Mouse (Mus musculus): ENCODE results near the gene Dag1.
"Not testable (repeated sequence)": the region's sequence is repeated elsewhere in the genome, so short reads cannot be mapped to it uniquely, and the experiment has no call there.

Dag1 gene

DNA sequence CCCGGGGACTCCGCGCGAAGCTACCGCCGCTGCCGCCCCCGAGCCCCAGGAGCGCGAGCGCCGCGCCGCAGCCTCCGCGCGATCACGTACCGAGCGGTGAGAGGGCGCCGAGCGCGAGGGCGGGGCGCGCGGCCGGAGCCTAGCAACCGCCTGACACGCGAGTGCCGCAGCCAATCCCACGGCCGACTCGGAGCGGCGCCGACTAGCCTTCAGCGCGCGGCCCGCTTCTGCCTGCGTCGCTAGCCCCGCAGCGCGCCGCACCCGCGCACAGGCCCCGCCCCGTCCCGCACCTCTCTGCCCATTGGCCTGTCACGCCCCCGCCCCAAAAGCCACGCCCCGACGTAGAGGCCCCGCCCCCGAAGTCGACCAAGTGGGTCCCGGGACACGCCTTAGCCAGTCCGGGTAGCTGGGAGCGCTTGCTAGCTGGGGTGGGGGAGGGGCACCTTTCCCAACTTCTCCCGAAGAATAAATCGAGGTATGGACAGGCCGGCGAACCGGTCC lies at the start of gene Dag1:
Gene Dag1 (minus strand): TSS at position 269 of the 501 bp plus-strand sequence.
- peak; percentile 99 for DNase-seq

DNA sequence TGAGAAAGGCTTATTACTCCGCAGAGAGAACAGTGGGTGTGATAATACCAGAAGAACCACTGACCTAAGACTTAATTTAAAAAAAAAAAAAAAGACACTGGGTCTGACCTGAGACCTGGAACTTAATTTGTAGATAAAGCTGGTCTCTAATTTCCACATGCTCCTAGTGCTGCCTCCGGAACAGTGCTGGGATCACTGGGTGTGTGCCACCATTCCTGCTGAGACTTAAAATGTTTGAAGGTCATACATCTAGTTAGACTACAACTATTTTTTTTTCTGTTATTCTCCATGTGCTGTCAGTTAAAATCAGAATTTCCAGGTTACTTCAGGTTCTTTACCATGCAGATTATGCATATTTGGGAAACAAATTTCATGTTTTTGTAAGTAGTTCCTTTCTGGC lies 44.4 kb upstream of the Dag1 start:
- DNase-seq = no peak

DNA sequence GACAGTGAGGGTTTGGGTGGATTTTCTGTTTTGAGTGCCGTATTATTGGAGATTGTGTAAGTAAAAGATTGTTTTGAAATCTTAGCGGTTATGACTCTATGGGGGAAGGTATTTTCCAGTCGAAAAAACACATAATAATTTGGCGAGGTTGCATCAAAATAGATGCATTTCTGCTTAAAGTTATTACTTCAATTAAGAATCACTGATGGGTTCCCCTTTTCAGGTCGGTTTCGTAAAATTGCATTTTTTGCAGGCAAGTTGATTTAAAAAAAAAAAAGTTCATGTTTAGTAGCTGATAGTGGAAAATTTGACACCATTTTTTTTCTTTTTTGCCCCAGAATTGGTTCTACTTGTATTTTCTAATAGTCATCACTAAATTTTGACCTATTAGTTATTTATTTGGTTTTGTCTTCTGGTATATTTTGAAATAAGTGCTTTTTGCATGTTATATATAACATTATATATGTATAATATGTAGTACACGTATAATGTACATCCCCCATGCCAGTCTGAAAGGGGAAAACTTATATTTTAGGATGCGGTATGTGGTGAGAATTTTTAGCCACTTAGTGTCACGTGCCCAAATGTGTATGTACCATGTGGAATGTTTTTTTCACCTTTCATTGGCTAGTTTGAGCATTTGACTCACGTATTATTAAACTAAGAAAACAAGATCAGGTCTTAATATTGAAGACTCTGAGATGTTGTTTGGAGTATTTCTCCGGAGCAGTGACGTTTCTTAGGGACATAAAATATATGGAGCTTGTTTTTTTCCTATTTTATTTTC lies 43.5 kb upstream of the Dag1 start:
- DNase-seq = no peak

DNA sequence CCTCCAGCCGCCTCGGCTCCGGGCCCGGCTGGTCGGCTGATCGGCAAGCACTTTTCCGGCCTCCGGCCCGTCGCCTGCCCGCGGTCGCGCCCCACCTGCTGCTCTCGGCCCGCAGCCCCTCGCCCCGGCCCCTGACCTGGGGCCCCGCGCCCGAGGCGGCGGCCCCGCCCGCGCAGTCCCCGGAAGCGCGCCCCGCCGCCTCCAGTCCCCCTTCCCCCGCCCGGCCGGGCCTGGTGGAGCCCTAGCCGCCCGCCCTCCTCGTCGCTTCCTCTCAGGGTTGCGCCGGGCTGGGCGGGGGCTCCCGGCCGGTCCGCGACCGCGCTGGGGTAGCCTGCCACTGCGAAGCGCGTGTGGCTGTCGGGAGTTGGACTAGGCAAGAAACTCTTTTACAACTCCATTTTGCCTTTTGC lies 42.8 kb upstream of the Dag1 start:
- peak; percentile 84 for DNase-seq

DNA sequence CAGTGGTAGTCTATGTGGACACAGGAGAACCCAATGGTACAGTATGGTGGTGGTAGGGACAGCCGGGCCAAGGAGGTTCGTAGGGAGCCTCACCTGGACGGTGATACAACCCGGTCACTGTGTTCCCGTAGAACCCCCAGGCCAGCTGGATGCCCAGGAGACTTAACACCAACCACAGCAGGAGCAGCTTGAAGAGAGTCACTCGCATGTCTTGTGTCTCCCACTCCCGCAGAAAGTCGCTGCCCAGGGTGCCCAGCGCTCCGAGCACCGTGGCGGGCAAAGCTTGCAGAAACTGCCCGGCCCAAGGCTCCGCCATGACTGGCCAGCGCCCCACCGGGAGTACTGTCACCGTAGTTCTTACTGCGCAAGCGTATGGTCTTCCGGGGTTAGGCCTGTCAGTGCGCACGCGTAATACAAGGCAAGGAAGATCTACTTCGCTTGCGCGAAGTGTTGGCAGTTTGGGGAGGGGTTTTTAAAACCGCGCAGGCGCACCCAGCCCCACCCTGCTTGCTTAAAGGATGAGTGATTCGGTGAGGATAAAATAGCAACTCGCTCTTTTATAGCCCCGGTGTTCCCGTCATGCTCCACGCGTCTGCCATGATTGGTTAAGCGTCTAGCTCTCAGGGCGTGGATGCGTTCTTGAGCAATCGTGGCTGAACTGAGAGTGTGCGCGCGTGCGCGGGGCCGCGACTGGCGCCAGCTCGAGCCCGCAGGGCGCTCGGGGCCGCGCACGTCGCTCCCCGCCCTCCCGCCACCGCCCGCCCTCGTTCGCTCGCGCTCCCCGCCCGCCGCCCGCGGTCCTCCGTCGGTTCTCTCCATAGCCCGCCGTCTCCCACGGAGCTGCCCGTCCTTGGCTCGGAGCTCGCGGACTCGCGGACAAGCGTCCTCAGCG lies 42.1 kb upstream of the Dag1 start, which contains the start of the genes Rhoa and Tcta:
Gene Rhoa (plus strand): TSS at position 501 of the 892 bp plus-strand sequence.
Gene Tcta (minus strand): TSS at position 532 of the 892 bp plus-strand sequence.
- DNase-seq = peak; percentile 98

DNA sequence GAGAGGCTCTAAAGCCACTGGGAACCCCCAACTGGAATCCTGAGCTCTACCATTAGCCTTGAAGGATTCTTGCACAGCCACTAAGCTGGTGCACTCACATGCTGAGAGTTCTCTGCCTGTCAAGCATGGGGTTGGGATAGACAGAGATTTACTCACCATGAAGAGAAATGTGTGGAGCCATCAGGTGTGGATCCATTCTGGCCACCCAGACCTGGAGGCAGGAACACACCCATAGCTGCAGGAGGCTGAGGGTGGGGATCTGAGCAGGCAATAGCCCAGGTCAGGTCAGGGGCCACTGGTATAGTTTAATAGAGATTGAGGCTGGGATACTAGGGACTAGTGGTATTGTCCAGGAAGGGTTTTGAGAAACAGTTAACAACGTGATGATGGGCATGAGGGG lies 41.4 kb upstream of the Dag1 start:
- DNase-seq = no peak

DNA sequence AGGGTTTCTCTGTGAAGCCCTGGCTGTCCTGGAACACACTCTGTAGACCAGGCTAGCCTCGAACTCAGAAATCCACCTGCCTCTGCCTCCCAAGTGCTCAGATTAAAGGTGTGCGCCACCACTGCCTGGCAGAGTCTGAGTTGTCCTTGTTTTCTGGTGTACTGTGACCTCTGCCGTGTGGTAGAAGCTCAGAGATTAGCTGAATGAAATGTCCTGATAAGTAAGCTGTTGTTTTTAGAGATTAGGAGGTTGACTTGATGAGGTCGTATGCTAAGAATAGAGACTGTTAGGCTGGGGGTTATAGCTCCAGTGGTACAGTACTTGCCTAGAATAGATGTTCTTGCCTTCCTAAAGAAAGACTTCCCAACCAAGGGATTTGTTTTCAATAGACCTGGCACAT lies 41.0 kb upstream of the Dag1 start:
- DNase-seq = no peak

DNA sequence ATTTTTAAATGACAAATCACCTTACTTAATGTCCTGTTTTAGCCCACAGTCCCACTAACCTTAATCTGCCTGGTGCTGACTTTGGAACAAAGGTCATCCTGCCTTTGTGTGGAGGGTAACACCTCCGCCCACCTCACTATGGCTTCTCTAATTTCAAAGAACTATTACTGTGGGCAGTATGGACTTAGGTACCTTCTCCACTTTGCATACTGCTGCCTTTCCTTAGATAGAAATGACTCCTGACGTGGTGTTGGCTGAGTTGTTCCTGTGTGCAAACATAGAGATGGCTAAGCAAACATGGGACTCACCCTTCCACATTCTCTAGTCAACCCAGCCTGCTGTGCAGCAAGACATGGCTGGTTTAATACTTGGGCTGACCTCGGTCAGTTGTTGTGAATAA lies 38.1 kb upstream of the Dag1 start:
- DNase-seq = no peak

DNA sequence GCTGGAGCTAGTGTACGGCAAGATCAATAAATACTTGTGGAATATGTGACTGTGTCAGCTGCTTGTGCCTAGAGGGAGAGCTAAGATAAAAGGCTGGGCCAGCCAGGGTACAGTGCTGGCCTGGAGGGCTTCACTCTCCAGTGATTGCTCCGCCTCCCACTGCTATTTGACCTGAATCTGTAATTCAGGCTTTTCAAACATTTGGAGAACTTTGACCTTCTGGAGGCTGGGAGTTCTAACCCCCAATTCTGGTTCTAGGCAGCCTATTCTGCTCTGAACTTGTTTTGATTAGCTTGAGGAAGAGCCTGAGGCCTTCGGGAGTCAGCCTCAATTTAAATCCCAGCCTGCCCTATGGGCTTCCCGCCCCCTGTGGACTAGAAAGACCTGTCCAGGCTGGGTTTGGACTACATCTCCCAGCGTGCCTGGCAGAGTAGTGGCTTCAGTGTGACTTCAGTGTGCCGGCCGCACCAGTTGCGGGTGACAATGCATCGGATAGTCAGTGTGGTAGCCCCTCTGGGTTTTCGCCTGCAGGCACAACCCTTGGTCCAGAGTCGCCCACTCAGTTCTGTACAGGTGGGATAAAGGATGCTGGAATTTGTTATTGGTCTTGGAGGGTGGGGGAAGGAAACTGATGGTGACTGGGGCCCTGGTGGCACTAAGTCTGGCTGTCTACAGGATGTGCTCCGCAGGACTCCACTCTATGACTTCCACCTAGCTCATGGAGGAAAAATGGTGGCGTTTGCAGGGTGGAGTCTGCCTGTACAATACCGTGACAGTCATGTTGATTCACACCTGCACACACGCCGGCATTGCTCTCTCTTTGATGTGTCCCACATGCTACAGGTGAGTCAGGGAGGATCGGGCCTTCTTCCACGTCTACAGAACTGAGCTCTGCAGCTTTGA lies 32.9 kb upstream of the Dag1 start, which contains the start of gene Amt:
Gene Amt (plus strand): TSS at position 401 of the 903 bp plus-strand sequence.
- DNase-seq = peak; percentile 85

DNA sequence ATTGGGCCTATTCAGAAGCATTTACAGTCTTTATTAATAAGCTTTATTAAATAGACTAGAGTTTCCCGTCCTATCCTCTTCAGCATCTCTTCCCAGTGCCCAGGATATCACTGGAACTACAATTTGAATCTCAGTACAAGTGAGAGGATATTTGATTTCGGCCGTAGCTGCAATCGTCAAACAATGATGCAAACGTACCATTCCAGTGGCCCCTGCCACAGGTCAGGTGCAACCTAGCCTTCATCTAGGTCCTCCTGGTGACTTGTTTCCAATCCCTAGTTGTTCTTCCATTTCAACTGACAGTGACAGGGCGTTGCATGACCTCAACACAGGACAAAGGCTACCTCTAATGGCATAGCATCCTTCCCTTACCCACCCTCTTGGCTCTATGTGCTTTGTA lies 27.0 kb upstream of the Dag1 start:
- no peak for DNase-seq

DNA sequence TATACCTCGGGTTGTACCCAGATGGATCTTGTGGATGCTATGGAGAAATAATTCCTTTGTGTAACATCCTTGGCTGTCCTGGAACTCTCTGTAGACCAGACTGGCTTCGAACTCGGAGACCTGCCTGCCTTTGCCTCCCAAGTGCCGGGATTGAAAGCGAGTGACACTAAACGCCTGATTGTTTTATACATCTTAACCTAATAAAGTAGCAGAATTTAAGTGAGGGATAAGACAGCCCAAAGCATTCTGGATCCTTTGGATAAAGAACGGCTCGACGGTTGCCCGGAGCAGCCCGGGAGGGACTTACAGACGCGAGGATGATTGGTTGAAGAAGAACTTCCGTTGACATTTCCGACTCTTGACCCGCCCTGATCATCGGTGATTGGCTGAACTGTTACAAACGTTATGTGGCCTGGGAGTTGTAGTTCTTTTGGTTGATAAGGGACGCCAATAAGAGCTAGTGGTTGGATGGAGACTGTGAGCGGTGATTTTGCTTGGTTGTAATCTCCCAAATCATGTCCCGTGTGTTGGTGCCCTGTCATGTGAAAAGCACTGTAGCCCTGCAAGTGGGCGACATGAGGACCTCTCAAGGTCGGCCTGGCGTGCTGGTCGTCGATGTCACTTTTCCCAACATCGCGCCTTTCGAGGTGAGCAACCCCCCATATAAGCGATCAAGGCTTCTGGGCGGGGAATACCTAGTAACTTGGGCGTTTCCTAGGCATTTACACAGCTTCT lies 26.4 kb upstream of the Dag1 start, which contains the start of gene Nicn1:
Gene Nicn1 (plus strand): TSS at position 414 of the 735 bp plus-strand sequence.
- peak; percentile 89 for DNase-seq

DNA sequence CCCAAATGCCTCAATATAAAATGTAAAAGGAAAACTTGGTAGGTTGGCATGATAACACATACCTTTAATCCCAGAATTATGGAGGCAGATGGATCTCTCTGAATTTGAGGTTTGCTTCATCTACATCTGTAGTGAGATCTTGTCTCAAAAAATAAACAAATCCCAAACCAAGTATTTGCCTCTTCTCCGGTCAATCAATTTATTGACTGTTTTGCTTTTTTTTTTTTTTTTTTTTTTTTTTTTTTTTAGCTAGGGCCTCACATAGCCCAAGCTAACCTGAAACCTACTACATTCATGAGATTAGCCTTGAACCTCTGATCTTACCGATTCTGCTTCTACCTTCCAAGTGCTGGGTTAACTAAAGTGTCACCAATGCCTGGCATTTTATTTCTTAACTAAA lies 25.6 kb upstream of the Dag1 start:
- DNase-seq = no peak

DNA sequence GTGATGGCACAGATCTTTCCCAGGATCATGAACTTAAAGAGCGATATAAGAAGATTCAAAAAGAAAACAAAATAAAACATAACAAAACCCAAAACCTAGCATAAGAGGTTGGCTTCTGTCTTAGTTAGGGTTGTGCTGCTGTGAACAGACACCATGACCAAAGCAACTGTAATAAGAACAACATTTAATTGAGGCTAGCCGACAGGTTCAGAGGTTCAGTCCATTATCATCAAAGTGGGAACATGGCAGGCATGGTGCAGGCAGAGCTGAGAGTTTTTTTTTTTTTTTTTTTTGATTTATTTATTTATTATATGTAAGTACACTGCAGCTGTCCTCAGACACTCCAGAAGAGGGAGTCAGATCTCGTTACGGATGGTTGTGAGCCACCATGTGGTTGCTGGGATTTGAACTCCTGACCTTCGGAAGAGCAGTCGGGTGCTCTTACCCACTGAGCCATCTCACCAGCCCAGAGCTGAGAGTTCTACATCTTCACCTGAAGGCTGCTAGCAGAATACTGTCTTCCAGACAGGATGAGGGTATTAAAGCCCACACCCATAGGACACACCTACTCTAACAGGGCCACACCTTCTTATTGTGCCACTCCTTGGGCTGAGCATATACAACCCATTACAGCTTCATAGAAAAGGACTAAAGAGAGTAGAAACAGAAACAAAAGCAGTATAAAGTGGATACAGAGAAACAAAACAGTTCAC lies 23.9 kb upstream of the Dag1 start:
- not testable (repeated sequence) for DNase-seq

DNA sequence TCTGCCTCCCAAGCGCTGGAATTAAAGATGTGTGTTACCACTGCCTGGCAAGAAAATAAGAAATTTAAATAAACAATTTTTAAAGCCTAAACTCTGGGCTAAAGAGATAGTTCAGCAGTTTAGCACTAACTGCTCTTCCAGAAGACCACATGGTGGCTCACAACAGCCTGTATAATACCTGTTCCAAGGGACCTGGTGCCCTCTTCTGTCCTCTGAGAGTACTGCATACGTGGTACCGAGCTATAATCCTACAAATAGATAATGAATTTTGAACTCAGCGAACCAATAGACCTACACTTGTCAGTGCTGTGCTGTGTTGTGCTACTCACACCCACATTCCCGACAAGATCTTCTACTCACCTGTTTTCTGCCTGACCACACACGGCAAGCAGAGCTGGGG lies 20.7 kb upstream of the Dag1 start:
- DNase-seq = peak; percentile 84

DNA sequence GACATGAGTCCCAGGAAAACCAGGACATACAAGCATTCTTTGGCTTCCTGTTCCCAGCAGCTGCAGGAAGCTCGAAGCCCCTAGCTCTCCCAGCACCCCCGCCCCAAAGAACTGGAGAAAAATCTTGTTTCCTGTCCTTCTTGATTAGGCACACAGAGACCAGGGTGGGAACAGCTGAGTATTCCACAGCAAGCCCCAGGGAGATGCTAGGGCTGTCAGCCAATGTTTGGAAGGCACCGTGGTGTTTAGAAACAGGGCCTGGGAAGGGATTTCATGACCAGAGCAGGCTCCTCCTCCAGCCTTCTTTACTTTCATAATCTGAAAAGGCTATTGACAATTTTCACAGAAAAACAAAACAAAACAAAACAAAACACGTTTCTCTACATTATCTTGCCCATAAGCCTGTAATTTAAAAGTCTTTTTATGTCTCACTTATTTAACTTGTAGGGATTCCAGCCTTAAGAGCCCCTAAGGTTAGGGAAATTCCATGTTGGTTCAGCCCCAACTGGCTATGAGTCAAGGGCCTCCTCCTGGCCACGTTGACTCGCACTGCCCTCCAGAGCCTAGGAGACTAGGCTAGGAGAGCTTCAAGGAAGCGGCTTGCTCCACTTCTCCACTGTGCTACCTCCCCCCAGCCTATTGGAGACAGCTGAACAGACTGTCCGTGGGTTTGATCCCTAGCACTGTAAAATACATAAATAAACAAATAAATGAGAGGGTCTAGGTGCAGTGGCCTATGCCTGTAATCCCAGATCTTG lies 16.5 kb upstream of the Dag1 start:
- peak; percentile 57 for DNase-seq

DNA sequence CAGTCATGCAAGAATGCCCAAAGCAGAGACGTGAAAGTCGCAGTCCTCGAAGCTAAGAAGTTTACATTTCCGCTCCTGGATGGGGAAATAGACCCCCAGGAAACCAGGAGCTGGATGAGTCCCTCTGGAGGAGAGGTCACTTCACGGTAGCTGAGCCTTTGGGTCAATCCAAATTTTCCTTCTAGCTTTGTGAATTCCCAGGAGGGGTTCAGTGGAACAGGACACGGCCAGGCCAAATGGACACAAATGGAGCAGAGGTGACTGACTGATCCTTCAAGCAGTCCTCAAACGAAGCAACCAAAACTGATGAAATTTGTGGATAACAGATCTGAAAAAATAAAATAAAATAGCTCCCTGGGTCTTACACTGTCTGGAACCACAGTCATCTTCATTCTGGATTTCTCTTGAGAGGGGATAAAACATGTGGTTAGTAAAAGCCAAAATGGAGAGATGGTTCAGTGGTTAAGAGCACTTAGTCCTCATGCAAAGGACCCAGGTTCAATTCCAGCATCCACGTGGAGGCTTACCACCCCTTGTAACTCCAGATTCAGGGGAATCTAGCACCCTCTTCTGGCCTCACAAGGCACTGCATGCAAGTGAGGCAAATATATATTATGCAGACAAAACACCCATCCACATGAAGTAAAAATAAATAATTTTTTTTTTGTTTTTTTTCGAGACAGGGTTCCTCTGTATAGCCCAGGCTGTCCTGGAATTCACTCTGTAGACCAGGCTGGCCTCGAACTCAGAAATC lies 15.1 kb upstream of the Dag1 start:
- peak; percentile 68 for DNase-seq

DNA sequence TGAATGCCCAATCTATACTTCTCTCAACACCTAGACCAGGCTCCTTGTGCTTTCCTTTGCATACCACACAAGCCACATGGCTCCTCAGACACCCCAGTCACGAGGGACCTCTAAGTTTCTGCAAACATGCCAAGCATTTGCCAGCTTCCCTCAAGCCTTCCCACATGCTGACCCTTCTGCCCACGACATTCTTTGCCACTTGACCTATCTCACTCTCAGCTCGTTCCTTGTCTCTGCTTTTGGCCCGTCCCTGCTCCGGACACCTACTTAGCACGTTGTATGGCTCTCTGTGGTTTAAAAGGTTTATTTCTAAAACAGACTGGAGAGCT lies 11.5 kb upstream of the Dag1 start:
- DNase-seq = no peak

DNA sequence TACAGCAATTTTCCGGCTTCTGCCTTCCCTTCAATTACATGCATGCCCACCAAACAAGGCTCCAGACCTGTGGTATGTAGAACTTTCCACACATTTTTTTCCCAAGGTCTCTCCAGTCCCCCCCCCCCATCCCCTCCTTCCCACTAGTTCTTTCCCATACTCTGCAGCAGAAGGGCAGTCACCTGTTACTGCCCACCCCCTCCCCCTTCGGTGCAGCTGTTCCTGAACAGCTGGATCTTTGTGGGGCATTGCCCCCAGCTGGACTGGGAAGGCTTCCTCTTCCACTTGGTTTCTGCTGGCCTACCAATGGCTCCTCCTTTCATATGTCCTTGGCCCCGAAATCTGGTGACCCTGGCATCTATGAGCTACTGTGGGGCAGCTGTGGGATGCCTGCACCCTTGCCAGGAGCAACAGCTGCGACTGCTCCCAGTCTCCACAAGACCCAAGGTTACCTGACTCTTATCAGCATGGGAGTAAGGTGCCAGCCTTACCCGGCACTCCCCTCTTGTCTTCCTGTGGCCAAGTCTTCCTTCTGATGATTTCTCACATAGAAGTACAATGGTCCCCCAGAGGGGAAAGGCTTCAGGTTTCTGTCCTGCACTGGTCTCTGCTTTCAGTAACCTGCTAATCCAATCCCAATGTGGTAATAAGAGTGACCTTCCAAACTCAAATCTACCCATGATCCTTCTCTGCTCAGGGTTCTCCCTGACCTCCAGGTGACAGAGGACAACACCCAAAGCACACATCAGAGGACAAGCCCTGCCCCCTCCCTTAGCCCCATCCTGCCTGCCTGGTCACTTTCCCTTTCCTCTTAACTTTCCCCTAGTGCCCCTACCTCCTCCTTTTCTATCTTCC lies 10.9 kb upstream of the Dag1 start:
- DNase-seq = no peak

DNA sequence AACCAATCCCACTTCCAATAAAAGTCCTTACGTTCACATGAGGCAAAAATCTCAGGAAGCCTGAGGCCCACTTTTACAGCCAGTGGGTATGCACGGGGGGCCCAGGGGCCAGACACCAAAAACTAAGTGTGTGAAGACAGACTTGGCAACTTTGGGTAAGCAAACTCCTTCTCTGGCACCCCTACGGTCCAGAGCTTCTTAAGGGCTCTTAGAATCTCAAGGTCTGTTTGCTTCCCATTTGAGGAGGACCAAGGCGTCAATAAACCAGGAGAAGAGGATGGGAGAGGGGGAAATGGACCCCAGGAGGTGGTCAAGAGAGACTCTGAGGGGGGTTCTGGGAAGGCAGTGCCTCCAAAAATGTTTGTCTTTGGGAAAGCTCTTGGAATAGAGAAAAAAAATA lies 9.7 kb upstream of the Dag1 start:
- DNase-seq = no peak
